Mouse (Mus musculus): ENCODE measurements around the gene Arid1b. TPM values are rescaled to one million over a fixed set of nuclear protein-coding genes. Genes with fewer than 3 reads are reported as not detected.

The Arid1b gene
- polyA plus RNA-seq, 1 experiment from 2014 or later: 9.6 TPM

DNA sequence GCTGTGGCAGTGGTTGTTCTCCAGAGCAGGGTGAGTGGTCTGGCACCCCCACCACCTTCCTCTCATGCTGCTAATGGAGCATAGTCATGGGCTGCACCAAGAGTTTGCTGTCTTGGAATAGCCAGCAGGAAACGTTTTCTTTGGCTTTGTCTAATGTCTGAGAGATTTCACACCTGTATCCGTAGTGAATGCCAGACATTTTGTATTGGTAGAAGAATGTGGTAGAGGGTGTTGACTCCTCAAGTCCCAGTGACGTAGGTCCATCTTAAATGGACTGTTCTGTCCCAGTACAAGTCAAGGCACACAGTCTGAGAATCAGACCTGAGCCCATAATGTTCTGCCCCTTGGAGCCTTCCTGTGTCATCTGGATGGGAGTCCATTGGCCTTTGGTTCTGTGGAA is 39.2 kb downstream of the Arid1b start:
- WGBS: 91% methylated on average over 3 of the region's 3 CpGs
- Histone ChIP-seq H3K4me1 (peaks cover 29% of the 10 kb centered on the region), H3K27ac (no peak overlapping the region), H3K4me3 (no peak overlapping the region), H3K9me3 (peaks cover 2% of the 10 kb centered on the region; the same call in 1 of the 2 replicates), H3K27me3 (ENCODE audit: poor library complexity, severe bottlenecking) (no peaks in the 10 kb centered on the region), H3K36me3 (replicated peaks) (0 out of 2 replicates have a peak, but pooled peaks cover 2% of the 10 kb centered on the region)
- no peak for DNase-seq (ENCODE audit: extremely low spot score, low spot score)

DNA sequence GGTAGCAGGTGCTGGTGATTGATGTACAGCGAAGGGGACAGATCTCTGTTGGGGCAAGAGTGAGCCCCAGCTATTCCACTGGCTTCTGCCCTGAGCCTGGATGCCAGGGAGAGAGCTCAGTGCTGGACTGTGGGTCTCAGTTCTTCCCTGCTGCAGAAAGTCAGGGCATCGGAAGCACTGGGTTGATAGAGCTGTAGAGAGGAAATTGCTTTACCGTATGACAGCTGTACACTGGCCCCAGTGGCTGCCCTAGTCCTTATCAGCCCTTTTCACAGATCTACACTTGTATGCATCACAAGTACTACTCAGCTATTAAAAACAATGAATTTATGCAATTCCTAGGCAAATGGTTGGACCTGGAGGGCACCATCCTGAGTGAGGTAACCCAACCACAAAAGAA is 40.1 kb downstream of the Arid1b start:
- DNase-seq (ENCODE audit: extremely low spot score, low spot score): no peak
- no peak overlapping the region for H3K27ac ChIP-seq
- H3K36me3 ChIP-seq (replicated peaks): 0 out of 2 replicates have a peak, but pooled peaks cover 5% of the 10 kb centered on the region
- H3K9me3 ChIP-seq: peaks cover under 1% of the 10 kb centered on the region; the same call in 1 of the 2 replicates
- no peak overlapping the region for H3K4me3 ChIP-seq
- peaks cover 32% of the 10 kb centered on the region for H3K4me1 ChIP-seq
- H3K27me3 ChIP-seq (ENCODE audit: poor library complexity, severe bottlenecking): no peaks in the 10 kb centered on the region
- 94% methylated on average over 3 of the region's 3 CpGs for WGBS

DNA sequence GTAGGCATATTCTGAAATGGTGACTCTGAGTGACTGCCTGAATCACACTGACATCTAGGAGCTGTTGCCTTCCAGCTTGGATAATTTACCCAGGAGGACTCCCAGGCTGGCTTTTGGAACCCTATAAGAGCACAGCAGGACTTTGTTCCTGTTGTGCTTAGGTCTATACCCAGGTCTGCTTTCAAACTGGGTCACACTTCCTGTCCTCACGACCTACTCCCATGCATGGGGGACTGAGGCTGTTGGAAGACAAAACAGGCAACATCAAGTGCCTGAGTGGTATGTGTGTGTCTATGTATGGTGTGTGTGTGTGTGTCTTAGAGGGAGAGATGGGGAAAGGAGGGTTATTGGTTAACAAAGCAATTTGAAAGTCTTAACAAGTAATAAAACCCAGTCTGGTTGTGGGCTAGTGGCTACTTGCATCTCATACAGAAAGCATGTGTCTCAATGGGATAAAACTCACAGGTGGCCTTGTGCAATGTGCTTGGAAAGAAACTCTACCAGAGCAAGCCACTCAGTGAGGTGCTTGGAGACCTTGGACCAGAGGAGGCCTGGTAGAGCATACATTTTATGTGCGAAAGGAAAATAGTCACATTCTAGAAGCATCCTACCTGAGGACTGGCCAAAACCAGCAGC is 42.2 kb downstream of the Arid1b start:
- Histone ChIP-seq H3K36me3 (replicated peaks) (peaks cover 14% of the 10 kb centered on the region), H3K27ac (no peak overlapping the region), H3K4me1 (peaks cover 25% of the 10 kb centered on the region; the same call in 1 of the 2 replicates), H3K9me3 (no peaks in the 10 kb centered on the region), H3K27me3 (ENCODE audit: poor library complexity, severe bottlenecking) (no peaks in the 10 kb centered on the region), H3K4me3 (no peak overlapping the region)
- 65% methylated on average over 2 of the region's 2 CpGs for WGBS
- DNase-seq (ENCODE audit: extremely low spot score, low spot score): no peak

DNA sequence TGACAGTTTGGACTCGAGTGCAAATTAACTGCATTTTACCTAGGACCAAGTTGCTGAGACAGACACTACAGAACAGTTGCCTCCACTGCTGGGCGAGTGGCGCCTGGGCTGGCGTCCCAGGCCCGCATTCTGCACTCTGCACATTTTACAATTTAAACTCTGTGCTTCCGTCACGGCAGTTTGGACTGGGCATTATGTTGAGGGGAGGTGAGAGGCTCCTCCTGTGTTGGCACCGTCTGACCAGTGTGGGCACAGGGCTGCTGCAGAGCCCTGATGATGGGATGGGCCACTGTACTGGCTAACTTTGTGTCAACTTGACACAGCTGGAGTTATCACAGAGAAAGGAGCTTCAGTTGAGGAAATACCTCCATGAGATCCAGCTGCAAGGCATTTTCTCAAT is 43.1 kb downstream of the Arid1b start:
- no peak overlapping the region for H3K4me3 ChIP-seq
- WGBS: 88% methylated on average over 8 of the region's 8 CpGs
- no peaks in the 10 kb centered on the region for H3K27me3 ChIP-seq (ENCODE audit: poor library complexity, severe bottlenecking)

DNA sequence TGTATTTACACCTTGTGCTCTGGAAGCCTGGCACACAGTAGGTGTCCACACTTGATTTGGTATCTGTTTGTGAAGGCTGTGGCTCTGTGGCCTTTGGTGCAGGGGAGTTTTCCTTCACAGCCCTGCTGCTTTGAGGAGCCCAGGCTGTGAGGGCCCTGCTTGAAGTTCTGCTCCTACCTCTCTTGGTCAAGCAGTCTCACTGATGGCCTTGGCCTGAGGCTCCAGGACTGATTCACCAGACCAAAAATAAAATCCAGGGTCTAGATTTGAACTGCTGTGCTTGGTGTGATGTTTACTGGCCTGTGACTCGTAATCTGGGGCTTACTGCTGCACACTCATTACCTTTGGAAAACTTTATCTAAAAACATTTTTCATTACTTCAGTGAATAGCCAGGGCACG is 45.7 kb downstream of the Arid1b start:
- no peaks in the 10 kb centered on the region for H3K27me3 ChIP-seq (ENCODE audit: poor library complexity, severe bottlenecking)
- peaks cover 31% of the 10 kb centered on the region; the same call in 1 of the 2 replicates for H3K4me1 ChIP-seq
- no peak overlapping the region for H3K4me3 ChIP-seq
- no peaks in the 10 kb centered on the region for H3K9me3 ChIP-seq
- WGBS: 88% methylated on average over 2 of the region's 2 CpGs
- DNase-seq (ENCODE audit: extremely low spot score, low spot score): no peak
- peaks cover 33% of the 10 kb centered on the region for H3K36me3 ChIP-seq (replicated peaks)
- no peak overlapping the region for H3K27ac ChIP-seq

More for the DNA sequence above, 43.1 kb downstream of the Arid1b start:
- no peaks in the 10 kb centered on the region for H3K9me3 ChIP-seq
- H3K27ac ChIP-seq: no peak overlapping the region
- DNase-seq (ENCODE audit: extremely low spot score, low spot score): no peak
- H3K4me1 ChIP-seq: peaks cover 25% of the 10 kb centered on the region; the same call in 1 of the 2 replicates
- H3K36me3 ChIP-seq (replicated peaks): peaks cover 23% of the 10 kb centered on the region

DNA sequence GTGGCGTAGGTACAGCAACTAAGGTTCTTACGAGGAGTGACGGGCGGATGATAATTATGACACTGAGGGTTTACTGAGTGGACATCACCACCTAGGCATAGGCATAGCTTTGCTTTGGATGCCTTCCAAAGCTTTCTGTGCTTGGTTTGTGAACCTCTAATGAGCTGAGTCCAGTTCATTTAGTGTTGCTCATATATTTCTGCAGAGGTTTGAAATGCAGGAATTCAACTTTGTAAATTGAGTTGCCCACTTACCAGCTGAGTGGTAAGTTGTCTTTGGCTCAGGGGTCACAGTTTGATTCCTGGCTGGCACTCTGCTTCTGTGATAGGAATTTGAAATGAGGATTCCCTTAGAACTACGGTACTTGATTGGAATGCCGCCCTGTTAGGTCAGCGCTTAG is 49.7 kb downstream of the Arid1b start:
- H3K36me3 ChIP-seq (replicated peaks): peaks cover 28% of the 10 kb centered on the region
- H3K4me1 ChIP-seq: 0 out of 2 replicates have a peak, but pooled peaks cover 9% of the 10 kb centered on the region
- H3K27me3 ChIP-seq (ENCODE audit: poor library complexity, severe bottlenecking): no peaks in the 10 kb centered on the region
- H3K4me3 ChIP-seq: no peak overlapping the region
- no peak for DNase-seq (ENCODE audit: extremely low spot score, low spot score)
- H3K27ac ChIP-seq: no peak overlapping the region
- WGBS: 92% methylated on average over 7 of the region's 7 CpGs
- no peaks in the 10 kb centered on the region for H3K9me3 ChIP-seq

DNA sequence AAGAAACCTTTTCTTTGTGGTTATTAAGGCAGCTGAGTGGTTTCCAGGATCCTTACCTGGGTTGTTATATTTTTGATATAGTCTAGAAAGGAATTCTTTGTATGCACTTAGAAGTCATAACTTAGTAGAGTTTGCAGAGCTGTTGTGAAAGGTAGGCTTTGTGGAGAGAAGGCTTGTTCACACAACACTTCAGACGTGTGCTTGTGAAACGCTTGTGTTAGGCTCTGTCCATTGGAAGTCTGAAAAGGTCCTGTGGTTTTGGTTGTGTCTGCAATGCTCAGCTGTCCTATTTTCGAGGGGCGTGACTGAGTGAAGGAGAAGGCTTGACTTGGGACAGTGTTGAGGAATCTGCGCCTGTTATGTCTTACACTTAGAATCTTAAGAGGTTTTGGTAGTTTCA is 51.5 kb downstream of the Arid1b start:
- H3K9me3 ChIP-seq: no peaks in the 10 kb centered on the region
- H3K4me3 ChIP-seq: no peak overlapping the region
- no peak overlapping the region for H3K27ac ChIP-seq
- H3K27me3 ChIP-seq (ENCODE audit: poor library complexity, severe bottlenecking): no peaks in the 10 kb centered on the region
- H3K36me3 ChIP-seq (replicated peaks): peaks cover 38% of the 10 kb centered on the region
- DNase-seq (ENCODE audit: extremely low spot score, low spot score): no peak
- WGBS: 94% methylated on average over 5 of the region's 5 CpGs
- peaks cover 14% of the 10 kb centered on the region for H3K4me1 ChIP-seq

DNA sequence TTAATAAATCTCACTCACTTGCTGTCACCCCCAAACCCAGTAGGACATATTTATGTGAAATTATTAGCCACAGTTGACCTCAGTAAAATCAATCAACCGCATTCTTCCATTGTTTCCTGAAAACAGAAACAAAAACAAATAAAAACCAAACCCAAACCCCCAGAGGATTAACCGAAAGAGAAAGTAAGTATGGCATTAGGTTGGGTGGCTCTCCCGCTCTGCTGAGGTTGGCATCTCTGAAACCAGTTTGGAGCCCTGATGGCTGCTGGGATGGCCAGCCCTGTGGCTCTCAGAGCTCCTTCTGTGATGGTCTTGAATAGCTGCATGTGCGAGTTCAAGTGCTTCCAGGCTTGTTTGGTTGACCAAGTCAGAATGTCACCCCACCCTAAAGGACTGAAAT is 53.2 kb downstream of the Arid1b start:
- 93% methylated on average over 4 of the region's 4 CpGs for WGBS
- Histone ChIP-seq H3K27ac (no peak overlapping the region), H3K9me3 (no peaks in the 10 kb centered on the region), H3K4me3 (no peak overlapping the region), H3K27me3 (ENCODE audit: poor library complexity, severe bottlenecking) (no peaks in the 10 kb centered on the region), H3K36me3 (replicated peaks) (peaks cover 20% of the 10 kb centered on the region), H3K4me1 (peaks cover 30% of the 10 kb centered on the region)
- DNase-seq (ENCODE audit: extremely low spot score, low spot score): no peak

DNA sequence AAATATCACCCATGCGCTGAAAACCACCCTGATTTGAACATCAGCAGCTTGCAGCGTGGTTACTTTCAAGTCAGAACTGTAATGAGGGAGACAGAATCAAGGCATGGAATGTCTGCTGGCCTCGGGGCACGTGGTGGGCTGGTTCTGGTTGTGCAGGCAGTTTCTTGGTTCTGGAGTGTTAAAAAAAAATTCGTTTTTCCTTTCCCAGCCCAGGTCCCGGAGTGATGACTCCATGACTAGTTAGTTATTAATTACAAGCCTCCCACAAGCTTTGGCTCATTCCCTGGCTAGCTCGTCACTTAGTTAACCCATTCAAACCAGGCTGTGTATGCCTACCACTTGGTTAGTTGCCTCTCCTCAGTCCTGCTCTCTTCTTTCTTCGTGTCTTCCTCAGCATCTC is 56.1 kb downstream of the Arid1b start:
- Histone ChIP-seq H3K27me3 (ENCODE audit: poor library complexity, severe bottlenecking) (no peaks in the 10 kb centered on the region), H3K4me1 (peaks cover 38% of the 10 kb centered on the region), H3K4me3 (no peak overlapping the region), H3K27ac (no peak overlapping the region), H3K36me3 (replicated peaks) (peaks cover 28% of the 10 kb centered on the region), H3K9me3 (no peaks in the 10 kb centered on the region)
- 89% methylated on average over 8 of the region's 8 CpGs for WGBS
- no peak for DNase-seq (ENCODE audit: extremely low spot score, low spot score)

DNA sequence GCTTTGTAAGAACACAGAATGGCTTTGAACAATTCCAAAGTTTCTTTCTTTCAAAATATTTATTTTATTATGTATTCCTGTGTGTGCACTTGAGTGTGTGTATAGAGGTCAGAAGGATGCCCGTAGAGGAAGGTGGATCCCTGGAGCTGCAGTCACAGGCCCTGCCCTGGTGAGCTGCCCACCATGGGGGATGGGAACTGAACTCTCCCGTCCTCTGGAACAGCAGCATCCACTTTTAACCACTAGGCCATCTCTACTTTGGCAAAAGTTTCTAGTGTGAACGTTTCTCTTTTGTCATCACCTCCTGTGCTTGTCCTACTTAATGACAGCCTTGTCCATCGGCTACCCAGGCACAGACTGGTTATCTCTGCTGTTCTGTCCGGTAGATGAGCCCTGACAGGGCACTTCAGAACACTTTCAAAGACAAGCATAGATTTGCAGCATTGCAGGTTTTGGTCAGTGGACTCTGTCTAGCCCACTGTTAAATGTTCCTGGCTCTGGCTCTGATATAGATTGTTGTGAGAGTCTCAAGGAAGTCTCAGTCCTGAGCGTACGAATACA is 56.9 kb downstream of the Arid1b start:
- H3K9me3 ChIP-seq: no peaks in the 10 kb centered on the region
- WGBS: 82% methylated on average over 7 of the region's 7 CpGs
- no peak overlapping the region for H3K4me3 ChIP-seq
- H3K36me3 ChIP-seq (replicated peaks): peaks cover 35% of the 10 kb centered on the region
- H3K27me3 ChIP-seq (ENCODE audit: poor library complexity, severe bottlenecking): no peaks in the 10 kb centered on the region
- no peak overlapping the region for H3K27ac ChIP-seq
- peaks cover 46% of the 10 kb centered on the region for H3K4me1 ChIP-seq
- DNase-seq (ENCODE audit: extremely low spot score, low spot score): no peak

DNA sequence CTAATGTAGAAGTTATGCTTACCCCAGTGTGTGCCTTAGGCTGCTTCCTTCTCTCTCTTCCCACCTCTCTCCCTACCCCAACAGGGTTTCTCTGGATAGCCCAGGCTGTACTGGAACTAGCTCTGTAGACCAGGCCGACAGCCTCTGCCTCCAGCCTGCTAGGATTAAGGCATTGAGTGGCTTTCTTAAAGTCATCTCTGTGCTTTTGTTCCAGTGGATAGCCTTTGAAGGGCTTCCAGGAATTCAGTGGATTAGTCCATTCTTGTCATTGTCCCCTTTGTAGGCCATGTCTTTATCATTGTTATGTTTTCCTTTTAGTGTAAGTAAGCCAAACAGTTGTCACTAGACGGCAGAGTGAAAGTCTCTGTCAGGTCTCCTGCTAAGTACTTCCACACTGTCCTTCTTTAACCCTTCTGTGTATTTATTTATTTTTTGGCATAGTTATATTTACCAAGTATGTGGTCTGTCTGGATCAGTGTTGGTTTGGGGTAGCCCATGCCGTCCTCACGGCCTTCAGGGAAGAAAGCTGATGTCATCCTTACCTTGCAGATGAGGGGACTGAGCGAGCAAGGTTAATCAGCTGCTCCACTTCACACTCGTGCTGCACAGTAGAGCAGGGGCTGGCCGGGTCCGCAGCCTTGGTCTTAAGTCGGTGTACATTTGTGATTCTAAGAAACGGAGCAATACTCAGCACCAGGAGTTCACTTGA is 58.1 kb downstream of the Arid1b start:
- H3K27ac ChIP-seq: no peak overlapping the region
- peaks cover 58% of the 10 kb centered on the region for H3K4me1 ChIP-seq
- H3K9me3 ChIP-seq: no peaks in the 10 kb centered on the region
- H3K36me3 ChIP-seq (replicated peaks): peaks cover 35% of the 10 kb centered on the region
- no peak overlapping the region for H3K4me3 ChIP-seq
- 68% methylated on average over 10 of the region's 10 CpGs for WGBS
- no peak for DNase-seq (ENCODE audit: extremely low spot score, low spot score)
- no peaks in the 10 kb centered on the region for H3K27me3 ChIP-seq (ENCODE audit: poor library complexity, severe bottlenecking)

DNA sequence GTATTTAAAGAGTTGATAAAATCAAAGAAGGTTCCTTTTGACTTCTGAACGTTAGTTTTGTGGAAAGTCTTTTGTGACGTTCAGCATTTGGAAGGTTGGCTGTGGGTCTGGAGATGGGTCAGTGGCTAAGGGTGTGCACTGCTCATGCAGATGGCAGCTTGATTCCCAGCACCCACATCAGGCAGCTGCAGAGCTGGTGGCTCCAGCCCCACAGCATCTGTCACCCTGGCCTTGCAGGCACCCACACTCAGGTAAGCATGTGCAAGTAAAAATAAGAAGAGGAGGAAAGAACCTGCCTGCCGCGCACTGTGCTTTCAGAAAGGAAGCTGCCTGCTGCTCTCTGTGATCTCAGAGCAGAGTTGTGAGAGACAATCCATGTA is 58.7 kb downstream of the Arid1b start:
- Histone ChIP-seq H3K4me1 (peaks cover 64% of the 10 kb centered on the region), H3K9me3 (no peaks in the 10 kb centered on the region), H3K27ac (no peak overlapping the region), H3K27me3 (ENCODE audit: poor library complexity, severe bottlenecking) (no peaks in the 10 kb centered on the region), H3K36me3 (replicated peaks) (peaks cover 35% of the 10 kb centered on the region), H3K4me3 (no peak overlapping the region)
- no peak for DNase-seq (ENCODE audit: extremely low spot score, low spot score)
- 88% methylated on average over 4 of the region's 4 CpGs for WGBS

DNA sequence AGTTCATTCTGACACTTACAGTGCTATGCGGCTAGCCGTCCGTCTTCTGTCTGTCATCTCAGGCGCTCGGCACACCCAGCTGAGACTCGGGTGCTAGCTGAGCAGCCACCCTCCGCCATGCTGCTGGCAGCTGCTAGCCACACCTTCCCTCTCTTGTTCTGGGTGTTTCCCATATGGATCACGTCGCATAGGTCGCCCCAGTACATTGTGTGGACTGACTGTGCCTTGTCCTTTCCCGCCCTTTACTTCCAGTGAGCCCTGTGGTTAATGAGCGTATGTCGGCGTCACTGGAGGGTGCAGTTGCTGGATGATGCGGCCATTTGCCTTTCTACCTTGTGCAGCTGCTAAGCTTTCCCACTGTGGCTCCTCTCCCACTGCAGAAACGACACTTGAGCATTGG is 59.1 kb downstream of the Arid1b start:
- H3K36me3 ChIP-seq (replicated peaks): peaks cover 35% of the 10 kb centered on the region
- peaks cover 68% of the 10 kb centered on the region for H3K4me1 ChIP-seq
- 92% methylated on average over 16 of the region's 16 CpGs for WGBS

More for the DNA sequence above, 59.1 kb downstream of the Arid1b start:
- H3K27me3 ChIP-seq (ENCODE audit: poor library complexity, severe bottlenecking): no peaks in the 10 kb centered on the region
- H3K27ac ChIP-seq: no peak overlapping the region
- no peak overlapping the region for H3K4me3 ChIP-seq
- no peak for DNase-seq (ENCODE audit: extremely low spot score, low spot score)
- no peaks in the 10 kb centered on the region for H3K9me3 ChIP-seq

Measured in forebrain, embryonic 10.5 days (tissue).